Mouse (Mus musculus) midbrain, postnatal 0 days (tissue): ENCODE results near the gene Mios. TPM values are rescaled to one million over a fixed set of nuclear protein-coding genes. Genes with fewer than 3 reads are reported as not detected.

Source experiments
- ATAC-seq: fragments of 200-750 bp; cut with Nextera tagmentation; 2 replicates; pipeline ENCODE4 v1.8.0; 2017; ENCODE audit warnings: moderate number of reproducible peaks, mild to moderate bottlenecking, moderate TSS enrichment, moderate library complexity; ENCODE audit not compliant: low FRiP score
- DNase-seq: peaks from one replicate; pipeline ENCODE4 v3.0.0-alpha.2; 2015; ENCODE audit warnings: low spot score
- H3K27ac ChIP-seq: fragments of 300-500 bp; sonication (generic); 2 replicates; pipeline ENCODE4 v1.5.1; 2014; ENCODE audit warnings: low read depth, mild to moderate bottlenecking, low read length, mixed read lengths
- H3K27me3 ChIP-seq: fragments of 300-500 bp; sonication (generic); 2 replicates; pipeline ENCODE4 v1.6.1; 2014; ENCODE audit warnings: low read length, control low read depth, mixed read lengths; ENCODE audit not compliant: insufficient read depth
- H3K36me3 ChIP-seq: fragments of 300-500 bp; sonication (generic); 2 replicates; pipeline ENCODE4 v1.6.1; 2014; ENCODE audit warnings: low read length, control low read depth, mixed read lengths; ENCODE audit not compliant: insufficient read depth
- H3K4me1 ChIP-seq: fragments of 300-500 bp; sonication (generic); 2 replicates; pipeline ENCODE4 v1.6.1; 2014; ENCODE audit warnings: mild to moderate bottlenecking, control low read depth, antibody characterized with exemption, low read length, mixed read lengths; ENCODE audit not compliant: insufficient read depth
- H3K4me2 ChIP-seq: fragments of 300-500 bp; sonication (generic); 2 replicates; pipeline ENCODE4 v1.6.1; 2014; ENCODE audit warnings: low read depth, mild to moderate bottlenecking, low read length, mixed read lengths; ENCODE audit not compliant: poor library complexity, severe bottlenecking
- H3K4me3 ChIP-seq: fragments of 300-500 bp; sonication (generic); 2 replicates; pipeline ENCODE4 v1.5.1; 2014; ENCODE audit warnings: low read depth, mild to moderate bottlenecking, low read length, moderate library complexity
- H3K9ac ChIP-seq: fragments of 300-500 bp; sonication (generic); replicated peaks from 2 replicates; pipeline ENCODE4 v1.6.1; 2014; ENCODE audit warnings: mild to moderate bottlenecking, low read length, moderate library complexity, mixed read lengths; ENCODE audit not compliant: poor library complexity, severe bottlenecking
- H3K9me3 ChIP-seq: fragments of 300-500 bp; sonication (generic); 2 replicates; pipeline ENCODE4 v1.6.1; 2016; ENCODE audit warnings: low read length, control low read depth
- CTCF ChIP-seq: IDR thresholded peaks from 2 replicates; pipeline ENCODE4 v1.5.1; 2016; ENCODE audit warnings: antibody characterized with exemption, mild to moderate bottlenecking
- WGBS: fragments of 180-500 bp; shearing (Covaris S2); extraction: QIAGEN DNeasy Blood & Tissue Kit; methylation state at CpG from one replicate; pipeline ENCODE4 v1.1.7; 2014; 5-methylcytosine and 5-hydroxymethylcytosine counted together
- polyA plus RNA-seq: library from polyadenylated mRNA; unstranded; fragments of >200 nt; fragmentation: Nextera tagmentation; extraction: Ambion mirVana; gene quantifications from 2 replicates; pipeline ENCODE4 v1.2.1, GENCODE M21; 2015
- total RNA-seq: library from RNA; depleted of rRNA; stranded (reverse); fragments of >200 nt; gene quantifications from 2 replicates; pipeline ENCODE4 v1.2.3, GENCODE M21; 2014

The Mios gene
- total and polyA plus RNA-seq, 2 experiments from 2014 or later, result 20.1 to 28.8 TPM

GRCm38 (mm10) chr6:8271047-8271446, 62.0 kb downstream of the Mios start:
- no peaks in the 10 kb centered on the region for H3K9me3 ChIP-seq
- 94% methylated on average over 3 of the region's 3 CpGs for WGBS
- H3K9ac ChIP-seq, result no peak overlapping the region
- H3K27me3 ChIP-seq, result no peaks in the 10 kb centered on the region
- peaks cover 7% of the 10 kb centered on the region for H3K36me3 ChIP-seq
- ATAC-seq, result no peak
- H3K4me2 ChIP-seq, result no peak overlapping the region
- no peaks in the 10 kb centered on the region; the same call in 1 of the 2 replicates for H3K4me1 ChIP-seq
- DNase-seq, result no peak
- no peak for TF ChIP-seq CTCF
- no peak overlapping the region for H3K27ac ChIP-seq
- no peak overlapping the region for H3K4me3 ChIP-seq

GRCm38 (mm10) chr6:8274387-8275054, 65.5 kb downstream of the Mios start:
- DNase-seq (peak; percentile 51), ATAC-seq (no peak)
- no peaks in the 10 kb centered on the region for H3K27me3 ChIP-seq
- H3K4me3 ChIP-seq, result no peak overlapping the region
- H3K4me1 ChIP-seq, result no peaks in the 10 kb centered on the region; the same call in 1 of the 2 replicates
- no peak overlapping the region for H3K27ac ChIP-seq
- TF ChIP-seq CTCF, result peak; percentile 78
- no peak overlapping the region for H3K9ac ChIP-seq
- no peaks in the 10 kb centered on the region for H3K9me3 ChIP-seq
- 32% methylated on average over 6 of the region's 6 CpGs for WGBS
- no peak overlapping the region for H3K4me2 ChIP-seq
- peaks cover 7% of the 10 kb centered on the region for H3K36me3 ChIP-seq

- Histone ChIP-seq H3K4me1 (no peaks in the 10 kb centered on the region; the same call in 1 of the 2 replicates), H3K4me2 (no peak overlapping the region), H3K9ac (no peak overlapping the region), H3K27me3 (no peaks in the 10 kb centered on the region), H3K4me3 (no peak overlapping the region), H3K9me3 (no peaks in the 10 kb centered on the region), H3K36me3 (peaks cover 7% of the 10 kb centered on the region), H3K27ac (no peak overlapping the region)
- TF ChIP-seq CTCF, result peak; percentile 82
- DNase-seq (peak; percentile 85), ATAC-seq (peak; percentile 79; the same call in 1 of the 2 replicates)
- 5% methylated on average over 1 of the region's 1 CpGs for WGBS
Observed at GRCm38 (mm10) chr6:8275098-8275497, 66.1 kb downstream of the Mios start.

- H3K27ac ChIP-seq, result no peak overlapping the region
- no peak for DNase-seq
- no peak for TF ChIP-seq CTCF
- no peaks in the 10 kb centered on the region for H3K9me3 ChIP-seq
- no peaks in the 10 kb centered on the region for H3K27me3 ChIP-seq
- H3K36me3 ChIP-seq, result 0 out of 2 replicates have a peak, but pooled peaks cover 2% of the 10 kb centered on the region
- 90% methylated on average over 4 of the region's 4 CpGs for WGBS
- ATAC-seq, result no peak
- no peak overlapping the region for H3K4me3 ChIP-seq
- H3K9ac ChIP-seq, result no peak overlapping the region
- no peak overlapping the region for H3K4me2 ChIP-seq
- H3K4me1 ChIP-seq, result no peaks in the 10 kb centered on the region; the same call in 1 of the 2 replicates
Observed at GRCm38 (mm10) chr6:8276431-8276830, 67.4 kb downstream of the Mios start.

GRCm38 (mm10) chr6:8278426-8279002, 69.5 kb downstream of the Mios start:
- peak; percentile 53 for TF ChIP-seq CTCF
- H3K27me3 ChIP-seq, result no peaks in the 10 kb centered on the region
- H3K36me3 ChIP-seq, result no peaks in the 10 kb centered on the region
- H3K9me3 ChIP-seq, result no peaks in the 10 kb centered on the region
- no peak overlapping the region for H3K27ac ChIP-seq
- DNase-seq, result no peak
- no peak overlapping the region for H3K4me2 ChIP-seq
- WGBS, result 78% methylated on average over 5 of the region's 5 CpGs
- no peak for ATAC-seq
- no peak overlapping the region for H3K9ac ChIP-seq
- no peaks in the 10 kb centered on the region; the same call in 1 of the 2 replicates for H3K4me1 ChIP-seq
- no peak overlapping the region for H3K4me3 ChIP-seq

- TF ChIP-seq CTCF, result no peak
- H3K36me3 ChIP-seq, result no peaks in the 10 kb centered on the region
- no peak overlapping the region for H3K9ac ChIP-seq
- 68% methylated on average over 4 of the region's 4 CpGs for WGBS
- H3K4me1 ChIP-seq, result no peaks in the 10 kb centered on the region
- H3K4me3 ChIP-seq, result no peak overlapping the region
- no peak overlapping the region for H3K27ac ChIP-seq
- no peaks in the 10 kb centered on the region for H3K27me3 ChIP-seq
- no peak overlapping the region for H3K4me2 ChIP-seq
- DNase-seq, result no peak
- H3K9me3 ChIP-seq, result no peaks in the 10 kb centered on the region
- no peak for ATAC-seq
Observed at GRCm38 (mm10) chr6:8283255-8283654, 74.2 kb downstream of the Mios start.
